Mouse (Mus musculus): ENCODE measurements at regions not wholly inside any gene's neighbourhood (a gene's known extent, or its start where the extent isn't known, plus 50 kb on each side); places are given as distances from the start of the nearest gene placed in this dataset.

GRCm38 (mm10) chr8:116133503-116133902 is 371.3 kb upstream of the Dynlrb2 start:
- DNase-seq (ENCODE audit: low spot score in 2 of 2), result no peak

- no peak for DNase-seq (ENCODE audit: low spot score in 2 of 2)
Measured at GRCm38 (mm10) chr8:116133084-116133483, 371.7 kb upstream of the Dynlrb2 start.

DNA sequence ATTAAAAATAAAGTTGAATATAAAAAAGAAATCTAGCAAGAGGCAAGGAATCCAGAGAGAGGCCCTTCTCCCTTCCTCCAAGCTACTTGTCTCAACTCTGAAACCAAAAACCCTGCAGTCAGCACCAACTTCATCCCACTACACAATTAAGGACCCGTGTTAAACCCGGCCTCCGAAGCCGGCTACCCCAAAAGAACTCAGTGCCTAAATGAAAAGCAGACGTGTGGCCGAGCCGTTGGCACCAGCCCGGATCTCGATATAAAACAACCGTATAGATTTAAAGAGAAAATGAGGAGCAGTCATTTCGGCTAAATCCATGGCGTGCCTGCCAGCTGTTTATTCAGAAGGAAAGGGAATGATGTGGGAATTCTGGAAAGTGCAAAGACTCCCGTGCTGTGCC is 384.7 kb upstream of the Dynlrb2 start:
- DNase-seq (ENCODE audit: low spot score in 2 of 2), result no peak

DNA sequence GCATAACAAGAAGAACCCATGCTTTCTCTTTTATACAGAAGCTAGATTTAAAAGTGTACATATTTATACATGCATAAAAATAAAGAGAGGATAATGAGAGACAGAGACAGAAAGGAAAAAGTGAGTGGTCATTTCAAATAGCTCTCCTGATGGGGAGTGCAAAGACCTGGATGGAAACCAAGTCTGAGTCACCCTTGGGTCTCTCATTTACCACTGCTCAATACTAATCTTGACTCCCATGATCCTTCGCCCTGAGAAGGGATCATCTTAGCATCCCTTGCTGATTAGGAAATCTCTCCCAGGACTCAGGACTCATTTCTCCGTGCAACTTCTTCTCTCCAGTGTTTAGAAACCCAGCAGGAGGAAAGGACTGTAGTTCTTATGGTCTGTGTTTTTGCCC is 386.9 kb upstream of the Dynlrb2 start:
- DNase-seq (ENCODE audit: low spot score in 2 of 2), result no peak

DNA sequence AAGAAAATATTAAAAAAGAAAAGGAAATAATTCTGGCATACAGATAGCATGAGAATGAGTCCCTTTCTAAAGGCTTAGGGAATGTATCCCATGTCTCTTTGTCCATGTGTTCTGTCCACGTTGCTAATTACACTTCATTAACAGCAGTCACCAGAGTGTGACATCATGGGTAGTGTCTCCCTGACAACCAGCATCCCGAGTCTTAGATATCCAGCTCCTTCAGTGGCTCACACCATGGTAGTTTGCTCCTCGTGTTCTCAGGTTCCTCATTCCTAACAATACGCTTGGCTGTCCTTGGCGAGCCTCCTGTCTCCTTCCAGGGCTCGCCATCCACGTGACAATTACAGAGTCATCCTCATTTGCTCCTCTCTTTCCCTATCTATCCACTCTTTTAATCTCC is 388.1 kb upstream of the Dynlrb2 start:
- no peak for DNase-seq (ENCODE audit: low spot score in 2 of 2)

- no peak for DNase-seq (ENCODE audit: low spot score in 2 of 2)
Measured at GRCm38 (mm10) chr8:116115811-116116372, 388.9 kb upstream of the Dynlrb2 start.

DNA sequence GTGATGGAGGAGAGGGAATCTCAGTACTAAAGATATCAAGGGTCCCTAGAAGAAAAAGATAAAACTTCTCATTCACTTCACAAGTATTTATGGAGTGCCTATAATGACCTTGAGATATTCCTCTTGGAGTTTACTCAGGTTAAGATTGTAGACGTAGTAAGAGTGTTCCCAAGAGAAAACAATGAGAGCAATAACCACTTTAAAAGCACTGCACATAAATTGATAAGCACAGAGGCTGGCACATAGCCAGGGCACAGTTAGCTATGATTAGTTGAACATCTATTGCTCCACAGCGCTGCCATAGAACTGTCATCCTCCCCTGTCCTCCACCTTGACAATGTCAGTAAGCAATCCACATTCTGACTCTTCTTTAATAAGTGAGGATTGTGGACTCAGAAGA is 389.8 kb upstream of the Dynlrb2 start:
- no peak for DNase-seq (ENCODE audit: low spot score in 2 of 2)

- no peak for DNase-seq (ENCODE audit: low spot score in 2 of 2)
Measured at GRCm38 (mm10) chr8:116114502-116114901, 390.3 kb upstream of the Dynlrb2 start.

DNA sequence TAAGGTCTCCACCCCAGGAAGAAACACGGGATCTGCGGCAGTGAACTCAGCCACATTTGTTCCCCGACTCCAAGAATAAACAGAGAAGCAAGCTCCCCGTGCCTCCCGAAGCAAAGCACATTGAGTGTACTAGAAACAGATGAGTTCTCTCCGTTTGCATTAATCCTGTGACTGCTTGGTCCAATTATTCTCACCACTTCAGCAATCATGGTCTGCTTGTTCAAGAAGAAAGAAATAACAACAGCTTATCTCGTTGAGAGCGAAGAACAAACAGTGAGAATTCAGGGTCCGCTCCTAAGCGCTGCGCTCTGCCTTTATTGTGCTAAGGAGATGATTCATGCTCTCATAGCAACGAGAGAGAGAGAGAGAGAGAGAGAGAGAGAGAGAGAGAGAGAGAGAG is 393.6 kb upstream of the Dynlrb2 start:
- no peak for DNase-seq (ENCODE audit: low spot score in 2 of 2)

DNA sequence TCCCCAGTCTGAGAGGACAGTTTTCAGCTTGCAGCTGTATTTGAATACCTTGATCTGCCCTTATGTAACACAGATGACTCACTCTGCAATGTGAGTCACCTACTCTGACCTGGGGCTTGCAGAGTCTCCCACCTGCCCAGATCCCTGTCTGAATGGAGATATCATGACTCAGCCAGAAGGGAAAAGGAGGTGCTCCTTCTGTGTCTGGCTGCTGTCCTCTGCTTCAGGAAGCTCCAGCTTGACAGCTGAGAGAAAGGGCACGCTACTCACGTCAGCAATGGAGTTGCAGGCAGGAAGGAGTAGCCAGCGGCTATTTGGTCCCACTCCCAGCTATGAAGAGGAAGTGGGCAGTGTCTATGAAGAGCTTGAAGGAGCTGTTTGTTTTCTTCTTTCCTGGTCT is 389.1 kb upstream of the Maf start:
- DNase-seq (ENCODE audit: low spot score in 2 of 2), result no peak

DNA sequence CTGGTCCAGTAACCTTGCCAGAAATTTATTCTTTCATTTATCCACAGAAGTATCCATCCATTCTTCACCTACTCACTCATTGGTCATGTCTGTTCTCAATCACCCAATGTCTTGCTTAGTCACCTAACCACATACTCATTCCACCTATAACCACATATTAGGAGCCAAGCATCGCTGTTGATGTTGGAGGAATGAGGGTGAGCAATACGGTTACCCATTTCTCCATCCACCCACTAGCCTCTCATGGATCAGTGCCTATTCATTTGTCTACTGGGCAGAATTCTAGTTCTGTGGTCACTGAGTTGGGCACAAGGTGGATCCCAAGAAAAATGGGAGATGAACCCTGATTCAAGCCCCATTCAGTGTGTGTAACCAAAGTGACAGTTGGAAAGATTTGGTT is 375.6 kb upstream of the Maf start:
- DNase-seq (ENCODE audit: low spot score in 2 of 2), result no peak

- no peak for DNase-seq (ENCODE audit: low spot score in 2 of 2)
Measured at GRCm38 (mm10) chr8:116078849-116079407, 371.3 kb upstream of the Maf start.

DNA sequence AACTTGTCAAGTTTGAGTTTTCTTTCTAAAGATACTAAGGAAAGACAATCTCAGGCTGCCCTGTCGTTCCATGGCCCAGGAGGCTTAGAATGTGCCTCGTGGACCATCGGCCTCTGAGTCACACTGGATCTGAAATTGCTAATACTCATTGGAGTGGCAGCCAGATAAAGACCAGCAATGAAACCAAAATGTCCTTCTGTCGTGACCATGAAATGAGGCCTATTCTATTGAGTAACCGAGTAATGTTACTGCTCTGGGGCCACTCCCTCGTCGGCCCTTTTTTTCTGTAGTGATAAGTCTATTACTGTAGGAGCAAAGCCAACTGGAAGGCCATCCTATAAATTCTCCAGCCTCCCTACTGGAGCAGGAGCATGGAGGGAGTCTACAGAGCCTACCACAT is 363.9 kb upstream of the Maf start:
- DNase-seq (ENCODE audit: low spot score in 2 of 2), result no peak

DNA sequence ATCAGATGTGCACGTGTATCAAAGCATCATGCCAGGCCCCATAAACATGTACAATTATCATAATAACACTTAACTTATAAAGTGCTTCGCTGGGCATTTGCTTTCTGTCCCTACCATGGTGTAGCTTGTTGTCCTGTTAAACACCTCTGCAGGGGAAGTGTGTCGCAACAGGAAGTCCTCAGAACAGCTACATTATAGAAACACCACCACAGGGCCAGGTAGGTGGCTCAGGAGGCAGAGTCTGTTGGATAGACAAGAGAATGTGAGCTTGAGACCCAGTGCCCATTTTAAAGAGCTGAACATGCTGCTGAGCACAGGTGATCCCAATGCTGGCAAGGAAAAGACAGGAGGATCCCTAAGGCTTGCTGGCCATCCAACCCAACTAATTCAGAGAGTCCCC is 361.9 kb upstream of the Maf start:
- no peak for DNase-seq (ENCODE audit: low spot score in 2 of 2)

GRCm38 (mm10) chr8:116067978-116068375 is 360.4 kb upstream of the Maf start:
- DNase-seq (ENCODE audit: low spot score in 2 of 2), result no peak

DNA sequence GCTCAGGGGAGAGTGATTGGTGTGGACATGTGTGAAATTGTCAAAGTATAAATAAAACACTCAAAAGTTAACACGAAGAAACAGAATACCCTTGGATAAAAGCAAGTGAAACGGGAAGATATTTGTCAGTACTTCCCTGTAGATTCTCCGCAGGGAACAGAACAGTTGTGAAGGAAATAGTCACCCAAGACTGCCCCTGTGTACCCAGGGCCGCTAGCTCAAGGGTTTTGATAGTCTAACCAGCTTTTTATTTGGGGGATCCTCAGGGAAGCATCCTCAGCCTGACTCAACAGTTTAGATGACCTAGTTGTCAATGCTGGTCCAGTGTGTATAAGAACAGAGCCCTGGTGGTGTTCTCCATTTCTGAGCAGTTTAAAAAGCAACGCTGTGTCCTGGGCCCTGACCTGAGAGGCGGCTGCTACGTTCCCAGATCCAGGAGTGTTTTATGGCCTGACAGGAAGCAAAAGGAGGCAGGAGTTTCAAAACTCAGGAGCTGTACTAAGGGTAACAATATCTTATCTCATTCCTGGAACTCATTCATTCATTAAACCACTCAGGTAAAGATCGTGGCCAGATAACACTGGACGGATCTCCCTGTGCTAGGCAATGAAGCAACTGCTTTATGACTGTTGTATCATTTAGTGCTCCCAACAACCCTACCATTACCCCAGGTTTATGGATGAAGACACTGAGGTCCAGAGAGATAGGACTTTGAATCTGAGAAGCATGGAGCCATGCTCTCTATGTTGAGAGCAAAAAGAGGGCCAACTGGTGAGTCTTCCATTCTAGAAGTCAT is 359.8 kb upstream of the Maf start:
- DNase-seq (ENCODE audit: low spot score in 2 of 2), result no peak

- DNase-seq (ENCODE audit: low spot score in 2 of 2), result no peak
Measured at GRCm38 (mm10) chr8:116065871-116066270, 358.3 kb upstream of the Maf start.

- no peak for DNase-seq (ENCODE audit: low spot score in 2 of 2)
Measured at GRCm38 (mm10) chr8:116065327-116065726, 357.7 kb upstream of the Maf start.

DNA sequence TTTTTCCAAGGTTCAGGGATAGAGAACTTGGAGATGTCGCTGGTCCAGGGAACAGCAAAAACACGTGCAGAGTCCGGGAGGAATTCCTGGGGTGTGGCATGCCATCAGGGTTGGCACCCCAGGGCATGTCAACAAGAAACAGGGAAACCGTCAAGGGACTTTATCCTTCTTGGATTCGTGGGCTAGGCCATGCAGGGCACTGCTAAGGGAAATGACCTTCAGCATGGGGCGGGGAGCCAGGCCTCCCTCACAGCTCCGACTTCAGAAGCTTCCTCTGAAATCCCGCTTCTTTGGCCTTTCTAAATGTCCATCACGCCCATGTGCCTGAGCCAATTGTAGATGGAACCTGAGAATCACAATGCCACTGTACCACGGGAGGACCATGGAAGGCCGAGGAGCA is 357.0 kb upstream of the Maf start:
- DNase-seq (ENCODE audit: low spot score in 2 of 2), result no peak

- DNase-seq (ENCODE audit: low spot score in 2 of 2), result no peak
Measured at GRCm38 (mm10) chr8:116063541-116063940, 355.9 kb upstream of the Maf start.

GRCm38 (mm10) chr8:116053483-116053882 is 345.9 kb upstream of the Maf start:
- DNase-seq (ENCODE audit: low spot score in 2 of 2), result no peak

DNA sequence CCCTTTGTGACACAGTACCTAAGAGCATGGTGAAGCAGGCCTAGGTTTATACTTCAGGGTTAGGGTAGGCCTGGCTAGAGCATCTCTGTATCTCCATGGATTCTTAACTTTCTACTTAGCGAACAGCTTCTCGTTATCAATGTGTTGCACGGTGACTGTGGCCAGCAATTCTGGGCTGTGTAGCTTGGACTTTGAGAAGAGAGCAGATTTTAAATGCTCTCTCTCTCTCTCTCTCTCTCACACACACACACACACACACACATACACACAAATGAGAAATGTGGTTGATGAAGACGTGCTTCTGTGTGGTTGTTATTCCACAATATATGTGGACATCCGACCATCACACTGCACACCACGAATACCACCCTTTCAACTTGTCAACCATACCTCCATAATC is 345.4 kb upstream of the Maf start:
- DNase-seq (ENCODE audit: low spot score in 2 of 2), result no peak

GRCm38 (mm10) chr8:116048480-116048879 is 340.9 kb upstream of the Maf start:
- DNase-seq (ENCODE audit: low spot score in 2 of 2), result no peak
